In genomic region chr4:5358274-5358673, GRCm38 (mm10) we compare ENCODE assay signal across 15 mouse cellular contexts.
"Had no signal": no experiment of that assay in that cellular context is flagged by ENCODE, and none has a peak within 500 bp of the region (broad histone marks: within the 10 kb centered on the region; RNA-seq: fewer than 3 reads in every experiment).

No protein-coding gene starts in this region.

- H3K4me1 ChIP-seq: neural tube, embryonic 15.5 days; stomach, embryonic 15.5 days had no signal

- H3K9ac ChIP-seq: neural tube, embryonic 15.5 days; stomach, embryonic 15.5 days had no signal

- H3K27me3 ChIP-seq: neural tube, embryonic 15.5 days; stomach, embryonic 15.5 days had no signal

- H3K9me3 ChIP-seq: neural tube, embryonic 15.5 days; stomach, embryonic 15.5 days had no signal

- H3K4me3 ChIP-seq: neural tube, embryonic 15.5 days; stomach, embryonic 15.5 days had no signal

- H3K4me2 ChIP-seq: neural tube, embryonic 15.5 days; stomach, embryonic 15.5 days had no signal

- DNase-seq: retina, postnatal 1 day; right cerebral cortex, adult 18-20 months; right cerebral cortex, postnatal 14 days; right cerebral cortex, postnatal 25 days; right cerebral cortex, postnatal 4 days; spleen, adult 18-20 months; thymus, adult 18-20 months; thymus, adult 2 months; thymus, postnatal 14 days; thymus, postnatal 25 days; thymus, postnatal 36 days; thymus, postnatal 4 days had no signal

- H3K36me3 ChIP-seq: neural tube, embryonic 15.5 days; stomach, embryonic 15.5 days had no signal

- H3K27ac ChIP-seq: neural tube, embryonic 15.5 days; stomach, embryonic 15.5 days; stomach, postnatal 0 days had no signal
